Mouse (Mus musculus) right cerebral cortex, adult 2 months (tissue): ENCODE measurements around the gene Rhbdl1.

Experiments
- DNase-seq, 2 experiments: peaks; one replicate each; pipeline ENCODE4 v3.0.0; 2021 to 2022; ENCODE audit warnings: low spot score in 2 of 2

The Rhbdl1 gene

GRCm38 (mm10) chr17:25837076-25837410 is at the start of gene Rhbdl1:
Gene Rhbdl1 (minus strand): TSS chr17:25837295.
- peak; percentile 84 to 87 for DNase-seq

DNA sequence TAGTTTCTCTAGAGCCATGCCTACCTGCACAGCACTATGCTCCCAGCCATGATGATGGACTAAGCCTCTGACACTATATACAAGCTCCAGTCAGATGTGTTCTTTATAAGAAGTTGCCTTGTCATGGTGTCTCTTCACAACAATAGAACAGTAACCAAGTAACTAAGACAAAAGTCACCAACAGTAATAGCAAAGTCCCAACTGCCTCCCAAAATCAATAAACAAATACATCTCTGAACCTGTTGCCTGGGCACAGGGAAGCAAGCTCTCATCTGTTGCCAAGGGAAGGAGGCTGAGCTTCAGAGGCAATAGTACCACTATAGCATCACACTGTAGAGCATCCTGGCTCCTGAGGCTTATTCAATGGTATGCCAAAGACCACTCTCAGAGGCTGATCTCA is 49.7 kb upstream of the Rhbdl1 start:
- DNase-seq = no peak

DNA sequence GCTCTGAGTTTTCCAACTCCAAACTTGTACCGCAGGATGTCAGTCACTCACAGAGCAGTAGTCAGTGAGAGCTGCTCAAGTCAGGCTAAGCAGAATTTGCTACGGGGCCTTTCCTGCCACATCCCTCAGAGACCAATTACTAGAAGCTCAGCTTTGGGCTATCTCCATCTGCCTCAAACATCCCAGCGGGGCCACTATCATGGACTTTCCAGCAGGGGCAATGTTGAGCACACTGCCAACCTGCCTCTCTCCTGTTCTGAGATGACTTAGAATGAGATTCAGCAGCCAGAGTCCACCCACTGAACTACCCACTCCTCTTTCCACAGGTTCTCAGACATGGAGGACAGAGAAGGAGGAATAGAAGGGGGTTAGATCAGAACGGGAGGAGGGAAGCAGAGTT is 48.5 kb upstream of the Rhbdl1 start:
- no peak for DNase-seq

- no peak for DNase-seq
Observed at GRCm38 (mm10) chr17:25883824-25884223, 46.7 kb upstream of the Rhbdl1 start.

GRCm38 (mm10) chr17:25883268-25883667 is 46.2 kb upstream of the Rhbdl1 start:
- DNase-seq = no peak

- no peak for DNase-seq
Observed at GRCm38 (mm10) chr17:25882306-25882705, 45.2 kb upstream of the Rhbdl1 start.

DNA sequence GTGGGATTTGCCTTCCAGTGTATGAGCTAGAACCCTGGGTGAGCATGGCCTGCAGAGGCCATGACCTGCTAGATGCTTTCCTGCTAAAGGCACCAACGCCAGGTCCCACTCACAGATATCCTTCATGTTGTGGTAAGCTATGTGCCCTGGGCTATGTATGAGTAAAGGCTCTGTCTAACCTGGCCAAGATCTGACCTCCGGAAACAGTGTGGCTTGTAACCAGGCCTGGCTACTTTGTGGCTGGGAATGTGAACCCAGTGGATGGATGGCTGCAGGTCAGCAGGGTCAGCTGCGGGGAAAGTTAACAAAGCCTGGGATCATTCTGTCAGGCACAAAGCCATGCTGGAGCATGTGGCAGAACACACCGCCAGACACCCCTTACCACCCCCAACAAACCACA is 44.6 kb upstream of the Rhbdl1 start:
- no peak for DNase-seq

GRCm38 (mm10) chr17:25880913-25881641 is 44.0 kb upstream of the Rhbdl1 start:
- DNase-seq = no peak

GRCm38 (mm10) chr17:25880196-25880910 is 43.3 kb upstream of the Rhbdl1 start, which contains the start of gene Wfikkn1:
Gene Wfikkn1 (minus strand): TSS chr17:25880858.
- no peak for DNase-seq

GRCm38 (mm10) chr17:25879750-25880149 is 42.7 kb upstream of the Rhbdl1 start:
- no peak for DNase-seq

DNA sequence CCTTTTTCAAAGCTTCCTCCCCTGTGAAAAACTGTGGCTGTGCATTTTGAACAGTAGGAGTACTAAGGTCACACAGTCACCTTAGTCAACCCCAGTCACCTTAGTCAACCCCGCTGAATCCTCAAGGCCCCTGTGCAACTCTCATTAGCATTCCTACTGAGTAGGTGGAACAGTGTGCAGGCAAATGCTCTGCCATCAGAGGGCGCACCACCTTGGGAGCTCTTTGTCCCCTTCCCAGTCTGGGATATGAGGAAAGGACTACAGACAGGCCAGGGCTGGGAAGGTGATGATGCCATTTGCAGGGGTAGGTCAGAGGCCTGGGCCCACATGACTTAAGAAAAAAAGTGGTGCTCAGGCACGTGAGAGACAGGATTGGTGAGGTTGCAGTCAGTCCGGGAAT is 42.2 kb upstream of the Rhbdl1 start:
- peak; percentile 58 to 62 for DNase-seq

DNA sequence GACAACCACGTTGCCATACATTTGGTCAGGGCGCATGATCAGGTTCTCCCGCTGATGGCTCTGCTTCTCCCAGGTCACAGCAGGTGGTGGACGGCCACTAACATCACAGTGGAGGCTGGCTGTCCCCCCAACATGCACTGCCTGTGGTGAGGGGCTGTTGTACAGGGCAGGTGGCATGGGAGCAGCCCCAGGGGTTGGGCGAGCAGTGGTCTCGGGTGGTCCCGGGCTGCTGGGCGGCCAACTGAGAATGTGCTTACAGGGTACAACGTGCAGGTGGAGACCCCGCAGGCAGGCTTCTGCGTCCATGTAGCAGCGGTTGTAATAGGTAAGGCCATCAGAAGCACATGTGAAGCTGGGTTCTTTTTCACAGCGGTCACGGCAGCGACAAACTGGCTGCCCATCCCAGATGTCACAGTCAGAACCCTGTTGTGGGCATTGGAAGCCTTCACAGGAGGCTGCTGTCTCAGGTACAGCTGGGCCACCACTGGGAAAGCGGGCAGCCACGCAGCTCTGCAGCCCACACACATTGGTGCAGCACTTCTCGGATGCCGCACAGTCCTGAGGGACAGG is 41.6 kb upstream of the Rhbdl1 start:
- no peak for DNase-seq

DNA sequence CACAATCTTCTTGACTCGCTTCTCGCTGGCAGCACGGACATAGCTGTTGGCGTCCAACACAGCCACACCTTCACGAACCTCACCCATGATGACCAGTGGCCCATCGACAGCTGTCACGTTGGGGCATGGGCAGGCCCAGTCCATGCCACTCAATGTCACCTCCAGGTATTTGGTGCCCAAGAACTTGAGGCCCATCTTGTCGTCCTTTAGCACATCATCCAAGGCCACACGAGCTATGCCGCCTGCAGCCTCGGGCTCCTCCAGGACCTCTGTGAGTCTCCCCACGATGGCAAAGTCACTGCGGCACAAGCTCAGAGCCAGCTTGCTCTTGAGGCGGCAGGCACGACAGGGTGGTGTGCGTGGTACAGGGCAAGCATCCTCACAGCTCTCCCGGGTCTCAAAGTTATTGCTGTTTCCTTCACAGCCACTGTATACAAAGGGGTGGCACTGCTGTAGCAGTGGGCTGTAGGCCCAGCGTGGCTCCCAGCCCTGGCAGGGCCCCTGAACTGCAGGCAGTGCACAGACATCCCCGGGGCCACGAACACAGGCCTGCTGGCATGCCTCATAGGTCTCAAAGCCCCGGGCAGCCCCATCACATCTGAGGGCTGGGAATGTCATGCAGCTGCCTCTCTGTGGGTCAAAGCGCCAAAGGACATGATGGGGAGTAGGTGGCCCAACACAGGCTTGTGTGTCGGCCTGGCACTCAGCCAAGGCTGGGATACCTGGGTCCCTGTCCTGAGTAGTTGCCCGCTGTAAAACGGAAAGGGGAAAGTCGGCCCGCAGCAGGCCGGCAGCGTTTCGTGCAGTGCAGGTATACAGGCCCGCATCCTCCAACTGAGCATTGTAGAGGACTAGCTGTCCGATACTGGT is 40.9 kb upstream of the Rhbdl1 start:
- DNase-seq = no peak

- no peak for DNase-seq
Observed at GRCm38 (mm10) chr17:25877025-25877424, 39.9 kb upstream of the Rhbdl1 start.

DNA sequence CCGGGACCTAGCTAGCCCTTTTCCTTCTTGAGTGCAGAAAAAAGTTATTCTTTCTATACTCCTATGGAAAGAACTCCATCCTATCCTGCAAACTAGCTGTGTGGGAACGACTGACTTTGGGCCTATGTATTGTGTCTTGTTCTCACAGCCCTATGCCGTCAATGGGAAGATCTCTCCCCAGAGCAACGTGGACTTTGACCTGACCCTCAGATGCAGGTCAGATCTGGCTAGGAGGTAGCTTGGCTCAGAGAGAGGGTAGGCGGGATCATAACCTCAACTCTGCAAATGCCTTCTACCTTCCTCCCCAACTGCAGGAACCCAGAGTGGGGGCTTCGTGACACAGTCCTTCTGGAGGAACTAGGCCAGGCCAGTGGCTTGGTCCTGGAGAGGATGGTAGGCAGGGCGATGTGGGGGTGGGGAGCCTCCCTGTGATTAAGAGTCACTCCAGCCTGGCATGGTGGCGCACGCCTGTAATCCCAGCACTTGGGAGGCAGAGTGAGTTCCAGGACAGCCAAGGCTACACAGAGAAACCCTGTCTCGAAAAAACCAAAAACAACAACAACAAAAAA is 39.3 kb upstream of the Rhbdl1 start:
- DNase-seq = no peak

DNA sequence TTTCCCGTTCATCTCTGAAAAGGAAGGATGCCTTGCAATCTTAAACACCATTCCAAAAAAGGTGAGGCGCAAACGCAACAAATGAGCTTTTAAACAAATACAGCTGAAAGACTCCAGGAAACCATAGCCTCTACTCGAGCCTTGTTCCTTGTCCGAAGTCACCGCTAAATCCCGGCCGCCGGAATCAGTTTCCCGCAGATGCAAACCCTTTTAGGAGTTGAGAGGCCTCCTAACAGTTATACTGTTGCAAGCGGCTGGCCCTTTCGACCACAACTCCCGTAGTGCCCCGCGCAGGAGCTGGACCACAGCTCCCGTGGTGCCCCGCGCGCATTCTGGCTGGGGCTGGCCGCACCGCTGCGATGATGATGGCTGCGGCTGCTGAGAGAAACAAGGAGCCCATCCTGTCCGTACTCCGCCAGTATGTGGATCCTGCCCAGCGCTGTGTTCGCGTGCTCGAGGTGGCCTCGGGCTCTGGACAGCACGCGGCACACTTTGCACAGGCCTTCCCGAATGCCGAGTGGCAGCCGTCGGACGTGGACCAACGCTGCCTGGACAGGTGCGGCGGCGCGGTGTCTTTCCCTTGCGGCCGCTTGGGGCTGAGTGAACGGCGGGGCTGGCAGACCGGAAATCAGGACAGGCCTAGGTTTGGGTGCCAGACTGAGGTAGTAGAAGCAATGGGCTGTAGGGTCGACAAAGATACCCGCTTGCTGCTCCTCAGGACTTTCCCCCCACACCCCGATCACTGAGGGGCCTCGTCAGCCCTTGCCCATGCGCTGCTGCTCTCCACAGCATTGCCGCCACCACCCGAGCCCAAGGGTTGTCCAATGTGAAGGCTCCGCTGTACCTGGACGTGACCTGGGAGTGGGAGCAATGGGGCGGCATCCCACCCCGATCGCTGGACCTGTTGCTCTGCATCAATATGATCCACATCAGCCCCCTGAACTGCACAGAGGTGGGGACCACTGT is 38.4 kb upstream of the Rhbdl1 start:
- DNase-seq = peak; percentile 92 to 93

GRCm38 (mm10) chr17:25874721-25875170 is 37.7 kb upstream of the Rhbdl1 start, which contains the start of gene Mettl26:
Gene Mettl26 (plus strand): TSS chr17:25875074.
- DNase-seq = peak; percentile 100

- DNase-seq = no peak
Observed at GRCm38 (mm10) chr17:25874148-25874720, 37.1 kb upstream of the Rhbdl1 start.

DNA sequence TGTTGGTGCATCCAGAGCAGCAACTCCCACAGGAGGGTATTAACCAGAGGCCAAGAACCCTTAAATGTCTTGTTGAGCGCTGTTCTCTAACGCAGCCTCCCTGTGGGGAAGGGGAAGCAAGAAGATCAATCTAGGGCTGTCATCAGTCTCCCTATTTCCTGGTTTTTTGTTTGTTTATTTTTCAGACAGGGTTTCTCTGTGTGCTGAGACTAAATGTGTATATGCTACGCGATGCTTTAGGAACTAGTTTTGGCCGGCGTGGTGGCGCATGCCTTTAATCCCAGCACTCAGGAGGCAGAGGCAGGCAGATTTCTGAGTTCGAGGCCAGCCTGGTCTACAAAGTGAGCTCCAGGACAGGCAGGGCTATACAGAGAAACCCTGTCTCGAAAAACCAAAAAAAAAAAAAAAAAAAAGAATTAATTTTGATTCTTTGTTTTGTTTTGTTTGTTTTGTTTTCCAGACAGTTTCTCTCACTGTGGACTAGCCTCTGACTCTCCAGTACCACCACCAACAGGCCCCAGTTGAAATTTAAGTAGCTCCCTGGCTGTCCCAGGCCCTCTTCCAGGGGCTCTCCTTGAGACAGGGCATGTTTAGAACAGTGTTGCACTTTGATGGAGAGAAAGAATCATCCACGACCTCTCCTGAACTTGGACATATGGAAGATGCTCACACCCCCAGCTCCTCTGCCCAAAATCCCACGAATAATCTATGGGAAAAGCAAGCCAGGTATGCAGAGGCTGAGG is 36.5 kb upstream of the Rhbdl1 start:
- DNase-seq = no peak
